In the genomic region with DNA sequence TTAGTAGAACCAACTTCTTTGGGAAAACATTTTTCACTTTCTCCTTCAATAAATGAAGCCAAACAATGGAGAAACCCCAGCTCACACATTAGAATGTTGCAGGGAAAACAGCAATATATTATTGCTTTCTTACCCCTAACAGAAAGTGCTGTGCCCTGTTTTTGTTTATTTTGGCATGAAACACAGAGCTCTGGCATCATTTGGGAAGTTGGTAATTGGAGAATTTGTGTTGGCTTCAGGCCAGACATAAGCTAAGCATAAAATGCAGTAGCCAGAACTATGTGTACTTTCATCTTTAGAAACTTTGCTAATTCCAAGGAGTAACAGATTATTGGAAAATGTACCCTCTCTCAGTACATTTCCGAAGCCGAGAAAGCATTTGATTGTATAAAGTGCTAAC, we compare ENCODE assay signal across 15 mouse cellular contexts.
DNase-seq lines count a peak whose midpoint lies in the region; ATAC-seq and TF ChIP-seq lines count a peak whose summit lies in the region.
"Had no signal": no experiment of that assay in that cellular context is flagged by ENCODE, and none has a peak within 500 bp of the region (broad histone marks: within the 10 kb centered on the region; RNA-seq: fewer than 3 reads in every experiment).

No protein-coding gene starts in this region.

- no peak for ATAC-seq in kidney, embryonic 14.5 days (ENCODE audit: low FRiP score, low TSS enrichment)
- ATAC-seq in limb, embryonic 14.5 days (ENCODE audit: low FRiP score, low read depth), result no peak
- ATAC-seq: inflammation-experienced regulatory T-cells, adult 6 months had no signal

- no peak overlapping the region for H3K4me2 ChIP-seq in kidney, embryonic 14.5 days (replicated peaks; ENCODE audit: low read depth, low read length)
- H3K4me2 ChIP-seq in limb, embryonic 14.5 days (replicated peaks; ENCODE audit: low read depth, low read length, severe bottlenecking), result no peak overlapping the region
- H3K4me2 ChIP-seq: liver, embryonic 15.5 days had no signal

- no peak for TF ChIP-seq POLR2A in limb, embryonic 14.5 days (IDR thresholded peaks at IDR 0.05; ENCODE audit: borderline replicate concordance, extremely low read depth, insufficient read depth, insufficient read length)

- H3K9ac ChIP-seq in kidney, embryonic 14.5 days (ENCODE audit: low read depth, low read length), result no peak overlapping the region
- H3K9ac ChIP-seq in limb, embryonic 14.5 days (ENCODE audit: low read depth, low read length, severe bottlenecking), result no peak overlapping the region
- H3K9ac ChIP-seq: liver, embryonic 15.5 days had no signal

- H3K9me3 ChIP-seq in kidney, embryonic 14.5 days (ENCODE audit: control insufficient read depth, low read length), result no peaks in the 10 kb centered on the region; the same call in 1 of the 2 replicates
- no peaks in the 10 kb centered on the region for H3K9me3 ChIP-seq in limb, embryonic 14.5 days (ENCODE audit: control insufficient read depth, low read length)
- H3K9me3 ChIP-seq: liver, embryonic 15.5 days; megakaryocyte, embryonic 14.5 days had no signal

- 16% methylated on average over 2 of the region's 2 CpGs for WGBS in kidney, embryonic 14.5 days
- 12% methylated on average over 2 of the region's 2 CpGs for WGBS in limb, embryonic 14.5 days

- DNase-seq in embryo, embryonic 11.5 days (ENCODE audit: low read depth, low spot score), result peak; percentile 13
- no peak for DNase-seq in embryo, embryonic 11 days
- peak; percentile 8 for DNase-seq in kidney, postnatal 10 days
- peak; percentile 73 for DNase-seq in Muller cell, postnatal 12 days (ENCODE audit: inconsistent ontology term)
- DNase-seq in limb, embryonic 14.5 days (ENCODE audit: low spot score), result peak; percentile 50
- no peak for DNase-seq in frontal cortex, postnatal 10 days (ENCODE audit: low spot score in 2 of 2)
- DNase-seq in gastrocnemius, postnatal 4 days (ENCODE audit: low spot score in 2 of 2), result no peak
- DNase-seq: cerebellum, adult 2 months; heart, adult 11 months; heart, postnatal 14 days had no signal

- H3K4me3 ChIP-seq in kidney, embryonic 14.5 days (ENCODE audit: low read length), result no peak overlapping the region
- H3K4me3 ChIP-seq in limb, embryonic 14.5 days (replicated peaks; ENCODE audit: low read length), result no peak overlapping the region
- H3K4me3 ChIP-seq: liver, embryonic 15.5 days; megakaryocyte, embryonic 14.5 days had no signal

- H3K36me3 ChIP-seq in kidney, embryonic 14.5 days (ENCODE audit: control insufficient read depth, insufficient read depth, low read length), result no peaks in the 10 kb centered on the region
- no peaks in the 10 kb centered on the region for H3K36me3 ChIP-seq in limb, embryonic 14.5 days (ENCODE audit: control insufficient read depth, insufficient read depth, low read length)
- H3K36me3 ChIP-seq: liver, embryonic 15.5 days had no signal

- H3K4me1 ChIP-seq in kidney, embryonic 14.5 days (ENCODE audit: control insufficient read depth, insufficient read depth, low read length), result no peaks in the 10 kb centered on the region
- peaks cover 4% of the 10 kb centered on the region; the same call in 1 of the 2 replicates for H3K4me1 ChIP-seq in limb, embryonic 14.5 days (ENCODE audit: control insufficient read depth, insufficient read depth, low read length)
- H3K4me1 ChIP-seq: liver, embryonic 15.5 days; megakaryocyte, embryonic 14.5 days had no signal

- no peaks in the 10 kb centered on the region for H3K27me3 ChIP-seq in kidney, embryonic 14.5 days (ENCODE audit: control insufficient read depth, insufficient read depth, low read length)
- no peaks in the 10 kb centered on the region for H3K27me3 ChIP-seq in limb, embryonic 14.5 days (ENCODE audit: control insufficient read depth, insufficient read depth, low read length)
- H3K27me3 ChIP-seq: liver, embryonic 15.5 days; megakaryocyte, embryonic 14.5 days had no signal

- no peak overlapping the region for H3K27ac ChIP-seq in kidney, embryonic 14.5 days (ENCODE audit: low read depth, low read length)
- H3K27ac ChIP-seq in limb, embryonic 14.5 days (replicated peaks; ENCODE audit: low read depth, low read length), result no peak overlapping the region
- H3K27ac ChIP-seq: liver, embryonic 15.5 days; stomach, postnatal 0 days had no signal

Comparison
In these comparisons a context has a peak if more than half of its experiments do, and no peak if none do; other contexts are left out.
1. DNase-seq: peak in embryo, embryonic 11.5 days (single experiment), kidney, postnatal 10 days (single experiment), Muller cell, postnatal 12 days (single experiment) and limb, embryonic 14.5 days (single experiment); none in embryo, embryonic 11 days (single experiment), frontal cortex, postnatal 10 days (0 of 2) and gastrocnemius, postnatal 4 days (0 of 2).